In genomic region chr6:42790949-42791556, GRCm38 (mm10) we compare ENCODE assay signal across 23 mouse cellular contexts. TPM values are rescaled to one million over a fixed set of nuclear protein-coding genes. Genes with fewer than 3 reads are reported as not detected.
DNase-seq lines count a peak whose midpoint lies in the region; ATAC-seq lines count a peak whose summit lies in the region.
"Had no signal": no experiment of that assay in that cellular context is flagged by ENCODE, and none has a peak within 500 bp of the region (broad histone marks: within the 10 kb centered on the region; RNA-seq: fewer than 3 reads in every experiment).

No protein-coding gene starts in this region.

- no peaks in the 10 kb centered on the region for H3K9me3 ChIP-seq in forebrain, embryonic 13.5 days (replicated peaks)
- no peaks in the 10 kb centered on the region for H3K9me3 ChIP-seq in forebrain, embryonic 10.5 days
- no peaks in the 10 kb centered on the region for H3K9me3 ChIP-seq in midbrain, embryonic 14.5 days (ENCODE audit: control insufficient read depth, low read length)
- no peaks in the 10 kb centered on the region for H3K9me3 ChIP-seq in midbrain, embryonic 10.5 days (replicated peaks)
- no peaks in the 10 kb centered on the region for H3K9me3 ChIP-seq in midbrain, embryonic 15.5 days
- H3K9me3 ChIP-seq in liver, embryonic 12.5 days (replicated peaks) = no peaks in the 10 kb centered on the region
- H3K9me3 ChIP-seq: embryonic facial prominence, embryonic 10.5 days; heart, embryonic 13.5 days; limb, embryonic 10.5 days; midbrain, embryonic 12.5 days; stomach, embryonic 15.5 days had no signal

- no peak overlapping the region for H3K9ac ChIP-seq in forebrain, embryonic 13.5 days
- H3K9ac ChIP-seq in midbrain, embryonic 14.5 days (replicated peaks; ENCODE audit: low read length) = no peak overlapping the region
- no peak overlapping the region for H3K9ac ChIP-seq in midbrain, embryonic 15.5 days
- no peak overlapping the region for H3K9ac ChIP-seq in liver, embryonic 12.5 days
- H3K9ac ChIP-seq: heart, embryonic 13.5 days; lung, embryonic 14.5 days; midbrain, embryonic 12.5 days; stomach, embryonic 15.5 days had no signal

- no peaks in the 10 kb centered on the region for H3K36me3 ChIP-seq in forebrain, embryonic 13.5 days (ENCODE audit: poor library complexity, severe bottlenecking)
- H3K36me3 ChIP-seq in forebrain, embryonic 10.5 days (replicated peaks) = no peaks in the 10 kb centered on the region
- no peaks in the 10 kb centered on the region for H3K36me3 ChIP-seq in midbrain, embryonic 14.5 days (ENCODE audit: control insufficient read depth, insufficient read depth, low read length)
- no peaks in the 10 kb centered on the region for H3K36me3 ChIP-seq in midbrain, embryonic 10.5 days
- no peaks in the 10 kb centered on the region for H3K36me3 ChIP-seq in midbrain, embryonic 15.5 days (replicated peaks)
- H3K36me3 ChIP-seq in liver, embryonic 12.5 days = no peaks in the 10 kb centered on the region
- H3K36me3 ChIP-seq: embryonic facial prominence, embryonic 10.5 days; heart, embryonic 13.5 days; limb, embryonic 10.5 days; midbrain, embryonic 12.5 days; stomach, embryonic 15.5 days had no signal

- DNase-seq in forebrain, embryonic 10.5 days (ENCODE audit: extremely low spot score, low spot score) = no peak
- DNase-seq in midbrain, embryonic 14.5 days = peak; percentile 64
- no peak for DNase-seq in midbrain, embryonic 10.5 days (ENCODE audit: low spot score)
- peak; percentile 55 for DNase-seq in brain, embryonic 18.5 days (ENCODE audit: low read depth, low spot score)
- no peak for DNase-seq in heart, adult 9 months (ENCODE audit: low spot score in 2 of 2)
- DNase-seq: cerebellum, adult 11 months; heart, postnatal 36 days; kidney, postnatal 14 days; lung, postnatal 4 days had no signal

- H3K27ac ChIP-seq in forebrain, embryonic 13.5 days = no peak overlapping the region
- H3K27ac ChIP-seq in forebrain, embryonic 10.5 days = no peak overlapping the region
- H3K27ac ChIP-seq in midbrain, embryonic 14.5 days (replicated peaks; ENCODE audit: low read depth, low read length) = peak overlapping the region; percentile 60; the same call in 1 of the 2 replicates
- H3K27ac ChIP-seq in midbrain, embryonic 10.5 days (replicated peaks) = no peak overlapping the region
- H3K27ac ChIP-seq in midbrain, embryonic 15.5 days = peak overlapping the region; percentile 60
- H3K27ac ChIP-seq in liver, embryonic 12.5 days = no peak overlapping the region
- H3K27ac ChIP-seq: embryonic facial prominence, embryonic 10.5 days; heart, embryonic 13.5 days; limb, embryonic 10.5 days; midbrain, embryonic 12.5 days; stomach, embryonic 15.5 days had no signal

- H3K4me3 ChIP-seq in forebrain, embryonic 13.5 days = no peak overlapping the region
- H3K4me3 ChIP-seq in forebrain, embryonic 10.5 days = no peak overlapping the region
- no peak overlapping the region for H3K4me3 ChIP-seq in midbrain, embryonic 14.5 days (replicated peaks; ENCODE audit: low read depth, low read length)
- H3K4me3 ChIP-seq in midbrain, embryonic 10.5 days = no peak overlapping the region
- H3K4me3 ChIP-seq in midbrain, embryonic 15.5 days = no peak overlapping the region
- H3K4me3 ChIP-seq in liver, embryonic 12.5 days = no peak overlapping the region
- H3K4me3 ChIP-seq: embryonic facial prominence, embryonic 10.5 days; heart, embryonic 13.5 days; limb, embryonic 10.5 days; midbrain, embryonic 12.5 days; stomach, embryonic 15.5 days had no signal

- ATAC-seq in forebrain, embryonic 13.5 days = peak; percentile 91
- peak; percentile 46; the same call in 1 of the 2 replicates for ATAC-seq in midbrain, embryonic 14.5 days (ENCODE audit: low FRiP score, low TSS enrichment)
- ATAC-seq in midbrain, embryonic 15.5 days (replicated peaks) = peak; percentile 96
- ATAC-seq in liver, embryonic 12.5 days = no peak
- ATAC-seq: intestine, postnatal 0 days had no signal

- H3K4me2 ChIP-seq in forebrain, embryonic 13.5 days = no peak overlapping the region
- H3K4me2 ChIP-seq in midbrain, embryonic 14.5 days (ENCODE audit: low read length) = peak overlapping the region; percentile 6; the same call in 1 of the 2 replicates
- H3K4me2 ChIP-seq in midbrain, embryonic 15.5 days = peak overlapping the region; percentile 20; the same call in 1 of the 2 replicates
- H3K4me2 ChIP-seq in liver, embryonic 12.5 days = no peak overlapping the region
- H3K4me2 ChIP-seq: heart, embryonic 13.5 days; liver, embryonic 11.5 days; lung, embryonic 14.5 days; midbrain, embryonic 12.5 days; stomach, embryonic 15.5 days had no signal

- H3K27me3 ChIP-seq in forebrain, embryonic 13.5 days = no peaks in the 10 kb centered on the region
- no peaks in the 10 kb centered on the region for H3K27me3 ChIP-seq in forebrain, embryonic 10.5 days (ENCODE audit: poor library complexity, severe bottlenecking)
- no peaks in the 10 kb centered on the region for H3K27me3 ChIP-seq in midbrain, embryonic 14.5 days (ENCODE audit: control insufficient read depth, insufficient read depth, low read length)
- no peaks in the 10 kb centered on the region for H3K27me3 ChIP-seq in midbrain, embryonic 10.5 days (ENCODE audit: low read depth, poor library complexity, severe bottlenecking)
- no peaks in the 10 kb centered on the region for H3K27me3 ChIP-seq in midbrain, embryonic 15.5 days (replicated peaks)
- no peaks in the 10 kb centered on the region for H3K27me3 ChIP-seq in liver, embryonic 12.5 days (replicated peaks)
- H3K27me3 ChIP-seq: heart, embryonic 13.5 days; midbrain, embryonic 12.5 days; stomach, embryonic 15.5 days had no signal

- no peaks in the 10 kb centered on the region for H3K4me1 ChIP-seq in forebrain, embryonic 13.5 days
- no peaks in the 10 kb centered on the region for H3K4me1 ChIP-seq in forebrain, embryonic 10.5 days
- H3K4me1 ChIP-seq in midbrain, embryonic 14.5 days (ENCODE audit: control insufficient read depth, insufficient read depth, low read length) = no peaks in the 10 kb centered on the region
- H3K4me1 ChIP-seq in midbrain, embryonic 10.5 days = no peaks in the 10 kb centered on the region
- peaks cover 2% of the 10 kb centered on the region; the same call in 1 of the 2 replicates for H3K4me1 ChIP-seq in midbrain, embryonic 15.5 days
- no peaks in the 10 kb centered on the region for H3K4me1 ChIP-seq in liver, embryonic 12.5 days
- H3K4me1 ChIP-seq: embryonic facial prominence, embryonic 10.5 days; heart, embryonic 13.5 days; limb, embryonic 10.5 days; midbrain, embryonic 12.5 days; stomach, embryonic 15.5 days had no signal

- WGBS in forebrain, embryonic 13.5 days = 72% methylated on average over 9 of the region's 9 CpGs
- 88% methylated on average over 9 of the region's 9 CpGs for whole genome bisulfite sequencing in forebrain, embryonic 10.5 days
- 59% methylated on average over 9 of the region's 9 CpGs for WGBS in midbrain, embryonic 14.5 days
- 85% methylated on average over 9 of the region's 9 CpGs for whole genome bisulfite sequencing in midbrain, embryonic 10.5 days
- WGBS in midbrain, embryonic 15.5 days = 54% methylated on average over 9 of the region's 9 CpGs
- WGBS in liver, embryonic 12.5 days (ENCODE audit: insufficient replicate concordance) = 64% methylated on average over 9 of the region's 9 CpGs

RNA-seq across cellular contexts. Expression of gene Olfr452, which starts 6.2 kb away (rescaled TPM):
- not detected in 2 replicates for polyA plus RNA-seq in forebrain, embryonic 13.5 days (2015; fragmentation: Nextera tagmentation; extraction: Ambion mirVana)
- polyA plus RNA-seq in forebrain, embryonic 10.5 days (2016; fragmentation: Nextera tagmentation; extraction: Ambion mirVana) = not detected in 2 replicates
- not detected in 2 replicates for polyA plus RNA-seq in midbrain, embryonic 14.5 days (2014; fragmentation: Nextera tagmentation; extraction: Ambion mirVana)
- polyA plus RNA-seq in midbrain, embryonic 10.5 days (2016; fragmentation: Nextera tagmentation; extraction: Ambion mirVana) = not detected in 2 replicates
- not detected in 2 replicates for polyA plus RNA-seq in midbrain, embryonic 15.5 days (2015; fragmentation: Nextera tagmentation; extraction: Ambion mirVana)
- not detected in 2 replicates for polyA plus RNA-seq in liver, embryonic 12.5 days (2016; fragmentation: Nextera tagmentation; extraction: Ambion mirVana)
- polyA plus RNA-seq: embryonic facial prominence, embryonic 10.5 days; heart, embryonic 13.5 days; intestine, postnatal 0 days; limb, embryonic 10.5 days; liver, embryonic 11.5 days; lung, embryonic 14.5 days; midbrain, embryonic 12.5 days; neural tube, embryonic 11.5 days; spleen, adult 2 months; stomach, embryonic 15.5 days; thymus, postnatal 0 days had no signal

RNA-seq across cellular contexts. Expression of gene Olfr450, which starts 20.7 kb away (rescaled TPM):
- polyA plus RNA-seq in forebrain, embryonic 13.5 days (2015; fragmentation: Nextera tagmentation; extraction: Ambion mirVana) = not detected in 2 replicates
- not detected in 2 replicates for polyA plus RNA-seq in forebrain, embryonic 10.5 days (2016; fragmentation: Nextera tagmentation; extraction: Ambion mirVana)
- not detected in 2 replicates for polyA plus RNA-seq in midbrain, embryonic 14.5 days (2014; fragmentation: Nextera tagmentation; extraction: Ambion mirVana)
- polyA plus RNA-seq in midbrain, embryonic 10.5 days (2016; fragmentation: Nextera tagmentation; extraction: Ambion mirVana) = not detected in 2 replicates
- polyA plus RNA-seq in midbrain, embryonic 15.5 days (2015; fragmentation: Nextera tagmentation; extraction: Ambion mirVana) = not detected in 2 replicates
- not detected in 2 replicates for polyA plus RNA-seq in liver, embryonic 12.5 days (2016; fragmentation: Nextera tagmentation; extraction: Ambion mirVana)
- polyA plus RNA-seq: embryonic facial prominence, embryonic 10.5 days; heart, embryonic 13.5 days; intestine, postnatal 0 days; limb, embryonic 10.5 days; liver, embryonic 11.5 days; lung, embryonic 14.5 days; midbrain, embryonic 12.5 days; neural tube, embryonic 11.5 days; spleen, adult 2 months; stomach, embryonic 15.5 days; thymus, postnatal 0 days had no signal

RNA-seq across cellular contexts. Expression of gene Olfr38, which starts 34.8 kb away (rescaled TPM):
- polyA plus RNA-seq in forebrain, embryonic 13.5 days (2015; fragmentation: Nextera tagmentation; extraction: Ambion mirVana) = not detected in 2 replicates
- polyA plus RNA-seq in forebrain, embryonic 10.5 days (2016; fragmentation: Nextera tagmentation; extraction: Ambion mirVana) = not detected in 2 replicates
- not detected in 2 replicates for polyA plus RNA-seq in midbrain, embryonic 14.5 days (2014; fragmentation: Nextera tagmentation; extraction: Ambion mirVana)
- polyA plus RNA-seq in midbrain, embryonic 10.5 days (2016; fragmentation: Nextera tagmentation; extraction: Ambion mirVana) = not detected in 2 replicates
- not detected in 2 replicates for polyA plus RNA-seq in midbrain, embryonic 15.5 days (2015; fragmentation: Nextera tagmentation; extraction: Ambion mirVana)
- not detected in 2 replicates for polyA plus RNA-seq in liver, embryonic 12.5 days (2016; fragmentation: Nextera tagmentation; extraction: Ambion mirVana)
- polyA plus RNA-seq: embryonic facial prominence, embryonic 10.5 days; heart, embryonic 13.5 days; intestine, postnatal 0 days; limb, embryonic 10.5 days; liver, embryonic 11.5 days; lung, embryonic 14.5 days; midbrain, embryonic 12.5 days; neural tube, embryonic 11.5 days; spleen, adult 2 months; stomach, embryonic 15.5 days; thymus, postnatal 0 days had no signal

RNA-seq across cellular contexts. Expression of gene Olfr449, which starts 43.1 kb away (rescaled TPM):
- not detected in 2 replicates for polyA plus RNA-seq in forebrain, embryonic 13.5 days (2015; fragmentation: Nextera tagmentation; extraction: Ambion mirVana)
- not detected in 2 replicates for polyA plus RNA-seq in forebrain, embryonic 10.5 days (2016; fragmentation: Nextera tagmentation; extraction: Ambion mirVana)
- polyA plus RNA-seq in midbrain, embryonic 14.5 days (2014; fragmentation: Nextera tagmentation; extraction: Ambion mirVana) = not detected in 2 replicates
- not detected in 2 replicates for polyA plus RNA-seq in midbrain, embryonic 10.5 days (2016; fragmentation: Nextera tagmentation; extraction: Ambion mirVana)
- polyA plus RNA-seq in midbrain, embryonic 15.5 days (2015; fragmentation: Nextera tagmentation; extraction: Ambion mirVana) = not detected in 2 replicates
- not detected in 2 replicates for polyA plus RNA-seq in liver, embryonic 12.5 days (2016; fragmentation: Nextera tagmentation; extraction: Ambion mirVana)
- polyA plus RNA-seq: embryonic facial prominence, embryonic 10.5 days; heart, embryonic 13.5 days; intestine, postnatal 0 days; limb, embryonic 10.5 days; liver, embryonic 11.5 days; lung, embryonic 14.5 days; midbrain, embryonic 12.5 days; neural tube, embryonic 11.5 days; spleen, adult 2 months; stomach, embryonic 15.5 days; thymus, postnatal 0 days had no signal

RNA-seq across cellular contexts. Expression of gene Olfr453, which starts 51.9 kb away (rescaled TPM):
- polyA plus RNA-seq in forebrain, embryonic 13.5 days (2015; fragmentation: Nextera tagmentation; extraction: Ambion mirVana) = not detected in 2 replicates
- polyA plus RNA-seq in forebrain, embryonic 10.5 days (2016; fragmentation: Nextera tagmentation; extraction: Ambion mirVana) = not detected in 2 replicates
- polyA plus RNA-seq in midbrain, embryonic 14.5 days (2014; fragmentation: Nextera tagmentation; extraction: Ambion mirVana) = not detected in 2 replicates
- not detected in 2 replicates for polyA plus RNA-seq in midbrain, embryonic 10.5 days (2016; fragmentation: Nextera tagmentation; extraction: Ambion mirVana)
- not detected in 2 replicates for polyA plus RNA-seq in midbrain, embryonic 15.5 days (2015; fragmentation: Nextera tagmentation; extraction: Ambion mirVana)
- not detected in 2 replicates for polyA plus RNA-seq in liver, embryonic 12.5 days (2016; fragmentation: Nextera tagmentation; extraction: Ambion mirVana)
- polyA plus RNA-seq: embryonic facial prominence, embryonic 10.5 days; heart, embryonic 13.5 days; intestine, postnatal 0 days; limb, embryonic 10.5 days; liver, embryonic 11.5 days; lung, embryonic 14.5 days; midbrain, embryonic 12.5 days; neural tube, embryonic 11.5 days; spleen, adult 2 months; stomach, embryonic 15.5 days; thymus, postnatal 0 days had no signal

Comparison
In these comparisons a context has a peak if more than half of its experiments do, and no peak if none do; other contexts are left out.
1. H3K27ac ChIP-seq: peak in midbrain, embryonic 14.5 days (single experiment) and midbrain, embryonic 15.5 days (single experiment); none in forebrain, embryonic 13.5 days (single experiment), forebrain, embryonic 10.5 days (single experiment), midbrain, embryonic 10.5 days (single experiment) and liver, embryonic 12.5 days (single experiment).
2. DNase-seq: peak in midbrain, embryonic 14.5 days (single experiment) and brain, embryonic 18.5 days (single experiment); none in forebrain, embryonic 10.5 days (single experiment), midbrain, embryonic 10.5 days (single experiment) and heart, adult 9 months (0 of 2).
3. H3K4me2 ChIP-seq: peak in midbrain, embryonic 14.5 days (single experiment) and midbrain, embryonic 15.5 days (single experiment); none in forebrain, embryonic 13.5 days (single experiment) and liver, embryonic 12.5 days (single experiment).